Mouse (Mus musculus) cortical plate, adult 2 months (tissue): ENCODE measurements around the gene Cmtm7. TPM values are rescaled to one million over a fixed set of nuclear protein-coding genes. Genes with fewer than 3 reads are reported as not detected.
A peak's percentile ranks its signal among the peaks of the same experiment; 100 is the strongest.

Source experiments
- H3K27ac ChIP-seq: fragments of 200-500 bp; 2 replicates; pipeline ENCODE4 v1.5.1; 2012; ENCODE audit warnings: low read length, control low read depth, inconsistent platforms; ENCODE audit not compliant: insufficient read depth
- H3K4me1 ChIP-seq: fragments of 200-500 bp; 2 replicates; pipeline ENCODE4 v1.6.1; 2011; ENCODE audit warnings: low read length; ENCODE audit not compliant: control insufficient read depth, insufficient read depth
- H3K4me3 ChIP-seq: fragments of 200-500 bp; 2 replicates; pipeline ENCODE4 v1.5.1; 2011; ENCODE audit warnings: mild to moderate bottlenecking, low read length, control low read depth; ENCODE audit not compliant: insufficient read depth
- CTCF ChIP-seq: fragments of 200-500 bp; IDR thresholded peaks from 2 replicates; pipeline ENCODE4 v1.5.1; 2011; ENCODE audit warnings: mild to moderate bottlenecking, control low read depth, low read length; ENCODE audit not compliant: insufficient read depth; ENCODE audit errors: extremely low read depth
- POLR2A ChIP-seq: fragments of 200-500 bp; IDR thresholded peaks from 2 replicates; pipeline ENCODE4 v1.6.1; 2011; ENCODE audit warnings: mild to moderate bottlenecking, low read length, control low read depth; ENCODE audit not compliant: insufficient read depth; ENCODE audit errors: extremely low read depth
- polyA plus RNA-seq: library from polyadenylated mRNA; depleted of rRNA; stranded (reverse); fragments of >200 nt; gene quantifications from 2 replicates; pipeline ENCODE4 v1.2.3, GENCODE M21; 2012

Gene Cmtm7
- polyA plus RNA-seq, 1 experiment, result 9.1 TPM

DNA sequence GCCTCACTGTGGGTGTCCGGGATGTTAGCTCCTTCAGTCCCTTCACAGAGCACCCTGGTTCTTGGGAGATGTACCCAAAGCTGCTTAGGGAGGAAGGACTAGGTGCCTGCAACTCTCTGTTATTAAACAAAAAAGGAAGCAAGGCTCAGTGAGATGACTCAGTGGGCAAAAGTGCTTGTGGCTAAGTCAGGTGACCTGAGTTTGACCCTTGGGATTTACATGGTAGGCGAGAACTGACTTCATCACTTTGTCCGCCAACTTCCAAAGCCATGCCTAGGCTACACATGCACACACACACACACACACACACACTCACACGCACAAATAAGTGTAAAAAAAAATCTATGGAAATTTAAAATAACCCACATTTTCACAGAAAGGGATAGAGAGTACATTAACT is 30.3 kb upstream of the Cmtm7 start:
- TF ChIP-seq CTCF (no peak), POLR2A (no peak)
- H3K4me1 ChIP-seq, result no peaks in the 10 kb centered on the region
- no peak overlapping the region for H3K4me3 ChIP-seq

DNA sequence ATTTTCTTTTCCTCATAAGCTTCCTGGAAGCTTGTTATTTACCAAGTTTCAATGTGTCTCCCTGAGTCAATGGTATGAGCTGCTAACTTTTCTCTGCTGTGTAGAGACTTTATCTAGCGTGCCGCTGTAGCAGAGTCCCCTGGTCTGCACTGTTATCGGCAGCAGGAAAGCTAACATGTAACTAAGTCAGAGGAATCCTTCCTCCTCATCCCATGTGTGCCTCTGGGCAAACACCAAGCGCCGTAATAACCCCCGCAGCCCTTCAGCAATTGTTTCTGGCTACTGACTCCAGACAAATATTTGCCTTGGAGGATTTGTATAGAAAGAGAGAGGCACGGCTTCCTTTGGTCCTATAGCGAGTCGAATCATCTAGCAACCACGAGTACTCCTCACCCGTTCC is 29.2 kb upstream of the Cmtm7 start:
- Histone ChIP-seq H3K4me3 (no peak overlapping the region), H3K4me1 (no peaks in the 10 kb centered on the region), H3K27ac (no peak overlapping the region)
- no peak for TF ChIP-seq CTCF
- TF ChIP-seq POLR2A, result no peak

More for the DNA sequence above, 30.3 kb upstream of the Cmtm7 start:
- H3K27ac ChIP-seq, result no peak overlapping the region

DNA sequence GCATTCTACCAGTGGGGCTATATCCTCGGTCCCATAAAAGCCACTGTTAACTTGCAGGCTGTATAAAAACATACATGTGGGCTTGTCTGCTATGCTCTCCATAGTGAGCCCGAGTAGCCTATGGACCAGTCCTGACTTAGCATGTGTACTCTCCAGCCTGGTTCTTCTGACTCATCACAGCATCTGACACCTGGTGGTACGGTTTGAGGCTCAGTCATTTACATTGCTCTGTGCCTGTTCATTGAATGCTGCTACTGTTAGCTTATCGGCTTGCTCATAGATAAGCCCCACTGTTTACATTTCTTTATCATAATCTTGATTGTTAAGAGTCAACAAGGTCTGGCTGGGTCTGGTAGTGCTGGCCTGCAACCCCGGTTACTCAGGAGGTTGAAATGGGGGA is 27.0 kb upstream of the Cmtm7 start:
- Histone ChIP-seq H3K4me3 (no peak overlapping the region), H3K4me1 (0 out of 2 replicates have a peak, but pooled peaks cover 3% of the 10 kb centered on the region), H3K27ac (no peak overlapping the region)
- no peak for TF ChIP-seq CTCF

DNA sequence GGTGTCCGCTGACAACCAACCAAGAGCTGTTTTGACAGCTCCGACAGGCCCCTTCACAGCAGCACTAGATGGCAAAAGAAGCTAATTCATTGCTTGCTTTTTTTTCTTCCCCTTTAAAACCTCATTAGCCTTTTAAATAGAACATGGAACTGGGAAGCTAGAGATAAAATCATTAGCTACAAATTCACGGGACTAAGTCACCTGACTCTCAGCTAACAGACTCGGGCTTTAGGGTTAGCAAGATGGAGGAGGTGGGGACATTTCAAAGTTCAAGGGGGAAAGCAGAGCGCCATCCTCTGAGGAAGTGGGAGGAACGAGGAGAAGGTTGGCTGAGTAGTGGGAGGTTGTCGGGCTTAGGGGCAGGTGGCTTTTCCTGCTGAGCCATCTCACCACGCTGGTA is 25.6 kb upstream of the Cmtm7 start:
- TF ChIP-seq POLR2A (no peak), CTCF (no peak)
- H3K4me1 ChIP-seq, result 0 out of 2 replicates have a peak, but pooled peaks cover 3% of the 10 kb centered on the region
- H3K27ac ChIP-seq, result no peak overlapping the region
- H3K4me3 ChIP-seq, result no peak overlapping the region

DNA sequence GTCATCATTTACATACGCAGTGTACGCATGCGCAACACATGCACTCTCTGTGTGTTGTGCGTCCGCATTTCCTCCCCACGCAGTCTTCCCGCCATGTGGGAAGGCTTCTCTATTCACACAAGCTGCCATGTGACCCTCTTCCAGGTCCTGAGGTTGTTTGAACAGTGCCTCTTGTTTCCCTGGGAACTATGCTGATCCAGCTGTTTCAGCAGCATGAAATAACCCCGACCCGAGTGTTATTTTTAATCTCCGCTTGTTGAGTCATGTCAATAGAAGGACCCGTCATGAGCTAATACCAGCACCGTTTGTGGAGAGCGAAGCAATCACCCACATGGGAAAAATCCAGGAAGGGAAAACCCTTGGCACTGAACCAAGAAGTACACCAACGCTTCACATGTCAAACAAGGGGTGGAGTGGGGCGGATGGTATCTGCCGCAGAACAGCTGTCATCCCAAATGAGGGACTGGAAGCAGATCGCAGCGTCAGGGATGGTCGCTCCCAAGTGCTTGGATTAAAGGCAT is 23.6 kb upstream of the Cmtm7 start:
- H3K4me3 ChIP-seq, result no peak overlapping the region
- no peak overlapping the region for H3K27ac ChIP-seq
- H3K4me1 ChIP-seq, result 0 out of 2 replicates have a peak, but pooled peaks cover 3% of the 10 kb centered on the region
- TF ChIP-seq POLR2A (no peak), CTCF (no peak)

DNA sequence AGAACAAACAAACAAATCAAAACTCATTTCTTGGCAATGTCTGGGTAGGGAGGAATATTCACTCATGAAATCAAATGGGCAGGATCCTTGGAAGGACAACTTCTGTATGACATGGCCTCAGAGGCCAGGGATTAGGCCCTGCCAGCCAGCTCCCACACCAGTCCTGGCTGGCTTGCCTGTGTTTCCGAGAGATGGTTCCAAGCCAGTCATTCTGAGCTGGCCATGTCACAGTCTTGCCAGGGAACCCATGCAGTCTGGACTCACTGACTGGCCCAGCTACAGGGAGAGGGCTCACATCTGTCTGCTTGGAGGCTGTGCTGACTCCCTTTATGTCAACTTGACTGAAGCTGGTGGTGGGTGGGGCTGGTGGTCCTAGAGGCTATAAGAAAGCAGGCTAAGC is 20.5 kb upstream of the Cmtm7 start:
- Histone ChIP-seq H3K4me1 (0 out of 2 replicates have a peak, but pooled peaks cover 3% of the 10 kb centered on the region), H3K27ac (no peak overlapping the region), H3K4me3 (no peak overlapping the region)
- TF ChIP-seq CTCF, result no peak
- TF ChIP-seq POLR2A, result no peak

DNA sequence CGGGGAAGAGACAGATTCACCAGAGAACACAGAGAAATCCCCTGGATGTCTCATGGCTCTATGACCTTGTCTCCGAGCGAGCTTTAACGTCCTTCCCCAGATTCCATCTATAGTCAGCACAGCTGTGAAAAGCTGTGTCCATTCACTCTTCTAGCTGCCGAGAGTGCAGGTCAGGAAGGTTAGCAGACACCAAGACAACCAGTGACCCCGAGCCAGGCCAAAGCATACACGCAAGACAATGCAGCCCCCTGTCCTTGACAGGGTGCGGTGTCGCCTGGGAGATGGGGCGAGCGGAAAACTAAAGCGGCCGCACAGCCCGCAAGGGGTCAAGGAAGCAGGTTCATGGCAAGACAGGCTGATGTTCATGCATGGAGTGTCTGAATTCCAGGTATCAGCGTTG is 19.6 kb upstream of the Cmtm7 start:
- TF ChIP-seq POLR2A (no peak), CTCF (no peak)
- no peak overlapping the region for H3K27ac ChIP-seq
- H3K4me3 ChIP-seq, result no peak overlapping the region
- 0 out of 2 replicates have a peak, but pooled peaks cover 3% of the 10 kb centered on the region for H3K4me1 ChIP-seq

DNA sequence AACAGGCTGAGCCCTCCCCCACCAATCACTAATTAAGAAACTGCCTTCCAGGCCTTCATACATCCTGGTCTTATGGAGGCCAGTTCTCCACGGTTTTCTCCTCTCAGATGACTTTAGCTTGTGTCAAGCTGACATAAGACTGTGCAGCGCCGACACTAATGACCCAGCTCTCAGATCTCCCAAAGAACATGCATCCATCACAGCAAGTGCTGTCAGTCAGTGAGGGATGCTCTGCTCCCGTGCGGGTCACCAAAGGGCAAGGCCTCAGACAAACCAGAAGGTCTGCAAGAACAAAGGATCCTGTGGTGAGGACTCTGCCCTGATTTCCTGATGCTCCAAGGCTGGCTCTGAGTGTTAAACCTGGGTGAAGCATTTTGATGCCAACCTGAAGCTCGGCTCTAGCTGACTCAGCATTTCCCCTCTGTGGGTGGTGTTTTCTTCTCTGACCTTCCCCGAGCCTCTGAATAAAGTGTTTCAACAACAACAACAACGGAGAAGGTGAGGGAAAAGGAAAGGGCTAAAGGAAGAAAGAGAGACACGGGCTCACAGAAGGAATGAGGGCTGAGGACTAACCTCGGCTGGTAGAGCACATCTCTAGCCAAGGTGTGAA is 17.9 kb upstream of the Cmtm7 start:
- Histone ChIP-seq H3K4me1 (no peaks in the 10 kb centered on the region), H3K27ac (no peak overlapping the region), H3K4me3 (no peak overlapping the region)
- TF ChIP-seq CTCF (no peak), POLR2A (no peak)

DNA sequence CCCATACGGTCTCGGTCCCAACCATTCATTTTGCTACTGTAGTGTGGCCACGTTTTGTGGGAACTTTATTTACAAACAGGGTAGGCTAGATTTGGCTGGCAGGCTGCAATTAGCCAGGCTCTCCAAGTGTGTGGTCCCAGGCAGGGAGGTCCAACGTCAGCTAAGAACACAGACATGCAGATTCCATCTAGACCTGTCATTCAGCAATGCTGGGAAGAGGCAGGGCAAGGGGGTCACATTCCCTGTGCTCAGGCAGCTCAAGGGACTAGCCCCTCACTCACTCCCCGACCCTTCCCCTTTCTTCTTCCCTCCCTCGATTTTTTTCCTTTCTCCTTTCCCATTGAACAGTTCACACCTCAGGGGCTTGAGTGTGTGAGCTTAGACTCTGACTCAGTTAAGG is 17.2 kb upstream of the Cmtm7 start:
- Histone ChIP-seq H3K27ac (no peak overlapping the region), H3K4me1 (no peaks in the 10 kb centered on the region), H3K4me3 (no peak overlapping the region)
- no peak for TF ChIP-seq CTCF
- TF ChIP-seq POLR2A, result no peak

DNA sequence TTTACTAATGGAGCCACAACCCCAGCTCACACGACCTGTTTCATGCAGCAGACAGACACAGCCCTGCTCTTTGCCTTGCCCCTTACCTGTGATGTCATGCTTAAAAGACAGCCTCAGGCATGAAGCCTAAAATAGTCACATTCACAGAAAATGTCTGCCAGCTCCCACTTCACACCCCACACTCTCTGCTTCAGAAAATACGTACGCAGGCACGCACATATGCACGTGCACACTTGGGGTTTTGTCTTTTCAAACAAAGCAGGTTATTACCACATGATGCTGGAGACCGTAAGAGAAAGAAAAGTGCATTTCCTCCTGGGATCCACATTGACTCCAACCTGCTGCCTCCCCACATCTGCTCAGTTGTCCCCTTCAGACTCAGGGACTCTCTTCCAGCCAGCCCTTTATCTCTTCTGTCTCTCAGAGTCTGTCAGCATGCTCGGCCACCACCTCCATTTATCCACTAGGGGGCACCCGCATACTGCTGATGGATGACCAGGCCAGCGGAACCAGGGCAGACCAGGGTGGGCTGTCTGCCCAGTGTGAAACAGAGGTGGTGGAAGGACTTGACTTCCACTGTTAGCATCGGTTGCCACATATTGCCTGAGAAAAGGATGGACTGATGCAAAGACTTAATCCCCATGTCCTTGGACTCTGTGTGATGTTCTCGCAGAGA is 15.8 kb upstream of the Cmtm7 start:
- Histone ChIP-seq H3K27ac (no peak overlapping the region), H3K4me3 (no peak overlapping the region), H3K4me1 (no peaks in the 10 kb centered on the region)
- TF ChIP-seq POLR2A, result no peak
- peak; percentile 94 for TF ChIP-seq CTCF
